Mouse (Mus musculus): ENCODE measurements at regions not wholly inside any gene's neighbourhood (a gene's known extent, or its start where the extent isn't known, plus 50 kb on each side); places are given as distances from the start of the nearest gene placed in this dataset.

DNA sequence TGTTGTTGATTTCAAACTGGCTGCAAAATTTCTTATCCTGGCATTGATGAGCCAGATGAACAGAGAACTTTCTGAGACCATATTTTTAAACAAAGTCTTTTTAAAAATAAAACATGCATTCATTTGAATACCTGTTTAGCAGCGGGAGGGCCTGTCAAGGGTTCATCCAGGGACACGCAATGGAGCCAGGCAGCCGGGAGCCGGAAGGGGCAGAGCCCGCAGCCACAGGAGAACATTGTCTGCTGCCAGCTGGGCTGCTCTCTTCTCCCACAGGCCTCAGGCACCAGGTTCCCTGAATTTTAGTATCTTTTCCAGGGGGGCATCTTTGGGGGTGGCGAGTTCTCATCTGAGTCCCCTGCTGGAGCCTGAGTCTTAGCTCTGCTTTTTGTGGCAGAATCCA is 205.8 kb upstream of the Tprg start:
- TF ChIP-seq CTCF (IDR thresholded peaks at IDR 0.05), result no peak
- WGBS, result 87% methylated on average over 6 of the region's 6 CpGs
- Histone ChIP-seq H3K9me3 (ENCODE audit: low read length) (no peaks in the 10 kb centered on the region), H3K4me3 (ENCODE audit: low read depth, low read length) (no peak overlapping the region), H3K4me2 (ENCODE audit: low read depth, low read length, poor library complexity, severe bottlenecking) (no peak overlapping the region), H3K4me1 (ENCODE audit: insufficient read depth, low read length) (no peaks in the 10 kb centered on the region), H3K9ac (replicated peaks; ENCODE audit: low read length, poor library complexity, severe bottlenecking) (no peak overlapping the region), H3K27ac (ENCODE audit: low read depth, low read length) (no peak overlapping the region), H3K36me3 (ENCODE audit: insufficient read depth, low read length) (no peaks in the 10 kb centered on the region), H3K27me3 (ENCODE audit: insufficient read depth, low read length) (no peaks in the 10 kb centered on the region)
- ATAC-seq (ENCODE audit: low FRiP score) (no peak), DNase-seq (ENCODE audit: low spot score) (no peak)

DNA sequence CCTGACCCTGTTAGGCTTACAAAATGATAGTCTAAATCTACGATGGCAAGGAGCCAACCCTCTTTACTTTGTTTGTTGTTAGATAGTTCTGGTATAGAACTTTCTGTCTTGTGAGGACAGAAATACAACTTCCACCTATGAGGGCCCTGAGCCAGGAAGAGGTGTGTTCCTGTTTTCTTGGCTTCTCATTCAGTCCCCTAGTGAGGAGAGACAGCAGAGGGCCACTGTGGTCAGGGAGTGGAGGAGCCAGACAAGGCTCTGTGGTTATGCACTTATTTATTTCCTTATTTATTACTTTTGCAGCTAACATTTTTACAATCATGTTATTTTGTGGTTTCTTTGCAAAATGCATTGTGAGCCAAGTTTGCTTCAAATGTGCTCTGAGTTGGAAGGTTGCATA is 202.9 kb upstream of the Tprg start:
- Histone ChIP-seq H3K9me3 (ENCODE audit: low read length) (no peaks in the 10 kb centered on the region), H3K9ac (replicated peaks; ENCODE audit: low read length, poor library complexity, severe bottlenecking) (no peak overlapping the region), H3K27me3 (ENCODE audit: insufficient read depth, low read length) (no peaks in the 10 kb centered on the region), H3K4me2 (ENCODE audit: low read depth, low read length, poor library complexity, severe bottlenecking) (no peak overlapping the region), H3K4me1 (ENCODE audit: insufficient read depth, low read length) (no peaks in the 10 kb centered on the region), H3K27ac (ENCODE audit: low read depth, low read length) (no peak overlapping the region), H3K36me3 (ENCODE audit: insufficient read depth, low read length) (no peaks in the 10 kb centered on the region), H3K4me3 (ENCODE audit: low read depth, low read length) (no peak overlapping the region)
- DNase-seq (ENCODE audit: low spot score), result no peak
- ATAC-seq (ENCODE audit: low FRiP score), result no peak
- 91% methylated on average over 1 of the region's 1 CpGs for WGBS
- no peak for TF ChIP-seq CTCF (IDR thresholded peaks at IDR 0.05)

DNA sequence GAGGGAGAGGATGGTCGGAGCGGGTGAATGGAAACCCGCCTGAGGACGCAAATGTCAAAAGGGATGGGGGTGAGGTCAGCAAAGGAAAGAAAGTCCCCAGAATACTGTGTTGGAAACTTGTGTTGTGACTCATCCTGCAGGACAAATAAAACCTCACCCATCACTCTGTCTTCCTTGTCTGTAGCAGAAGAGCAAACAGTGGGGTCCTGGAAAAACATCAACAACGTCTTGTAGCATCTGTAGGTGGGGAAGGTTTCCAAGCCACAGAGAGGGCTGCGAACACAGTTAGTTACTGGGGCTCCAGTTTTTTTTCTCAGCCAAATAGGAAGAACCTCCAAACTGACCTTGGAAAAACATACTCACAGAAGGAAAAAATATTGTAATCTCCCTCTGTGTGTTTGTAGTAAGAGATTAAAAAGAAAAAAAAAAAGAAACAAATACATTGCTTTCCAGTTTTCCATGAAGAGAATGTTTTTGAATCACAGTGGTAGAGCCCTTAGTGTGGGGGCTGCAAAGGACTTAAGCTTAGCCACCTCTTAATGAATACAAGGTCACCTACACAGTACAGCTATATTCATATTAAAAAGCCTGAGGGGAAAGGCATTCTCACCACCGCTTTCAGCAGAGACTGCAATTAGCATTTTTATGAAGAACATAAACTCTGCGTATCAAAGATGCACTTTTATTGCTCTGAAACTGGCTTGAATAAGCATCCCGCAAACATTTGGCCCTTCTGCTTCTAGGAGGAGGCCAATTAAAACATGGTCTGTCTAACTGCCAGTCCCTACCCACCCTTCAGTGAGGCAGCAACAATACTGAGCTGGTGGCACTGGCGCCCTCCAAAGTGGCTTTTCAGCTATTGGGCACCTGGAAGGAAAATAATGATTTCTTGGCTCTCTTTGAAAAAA is 198.6 kb upstream of the Tprg start:
- H3K9me3 ChIP-seq (ENCODE audit: low read length), result no peaks in the 10 kb centered on the region
- no peak overlapping the region for H3K4me3 ChIP-seq (ENCODE audit: low read depth, low read length)
- no peak overlapping the region for H3K27ac ChIP-seq (ENCODE audit: low read depth, low read length)
- no peak for ATAC-seq (ENCODE audit: low FRiP score)
- no peaks in the 10 kb centered on the region for H3K36me3 ChIP-seq (ENCODE audit: insufficient read depth, low read length)
- no peak overlapping the region for H3K4me2 ChIP-seq (ENCODE audit: low read depth, low read length, poor library complexity, severe bottlenecking)
- TF ChIP-seq CTCF (IDR thresholded peaks at IDR 0.05), result no peak
- peak; percentile 31 for DNase-seq (ENCODE audit: low spot score)
- H3K27me3 ChIP-seq (ENCODE audit: insufficient read depth, low read length), result no peaks in the 10 kb centered on the region
- no peaks in the 10 kb centered on the region for H3K4me1 ChIP-seq (ENCODE audit: insufficient read depth, low read length)
- 72% methylated on average over 10 of the region's 10 CpGs for WGBS
- no peak overlapping the region for H3K9ac ChIP-seq (replicated peaks; ENCODE audit: low read length, poor library complexity, severe bottlenecking)

DNA sequence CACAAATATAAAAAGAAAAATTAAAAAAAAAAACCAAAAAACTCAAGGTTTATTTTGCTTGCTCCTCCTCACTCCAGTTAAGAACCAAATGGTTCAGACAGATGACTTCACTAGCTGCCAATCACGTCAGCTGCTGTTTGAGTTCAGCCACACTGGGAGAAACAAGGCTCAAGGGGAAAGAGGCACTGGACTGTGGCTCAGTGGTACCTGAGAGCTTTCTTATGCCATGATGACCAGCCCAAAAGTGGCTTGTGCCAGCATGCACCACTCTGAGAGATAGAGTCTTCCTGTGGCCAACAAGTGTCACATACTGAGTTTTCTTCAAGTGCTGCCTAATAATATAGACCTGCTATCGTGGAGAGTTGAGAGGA is 198.0 kb upstream of the Tprg start:
- no peak for DNase-seq (ENCODE audit: low spot score)

DNA sequence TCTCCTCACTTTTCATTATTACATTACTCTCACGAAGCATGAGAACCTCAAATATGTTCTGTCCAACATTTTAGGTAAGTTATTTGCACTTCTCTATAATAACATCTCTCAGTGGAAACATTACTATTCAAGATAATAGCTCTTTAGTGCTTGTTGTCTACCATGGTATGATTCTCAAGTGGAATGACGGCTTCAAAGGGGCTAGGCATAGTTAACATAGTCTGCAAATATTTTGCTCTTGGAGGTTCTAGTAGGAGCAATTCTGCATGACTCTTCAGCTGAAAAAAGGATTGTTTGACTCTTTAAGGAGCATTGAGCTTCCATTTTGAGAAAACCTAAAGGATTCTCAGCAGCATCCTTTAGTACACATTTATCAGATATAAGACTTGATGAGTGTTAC is 182.5 kb upstream of the Tprg start:
- Histone ChIP-seq H3K4me1 (ENCODE audit: insufficient read depth, low read length) (no peaks in the 10 kb centered on the region), H3K27me3 (ENCODE audit: insufficient read depth, low read length) (no peaks in the 10 kb centered on the region), H3K4me2 (ENCODE audit: low read depth, low read length, poor library complexity, severe bottlenecking) (no peak overlapping the region), H3K36me3 (ENCODE audit: insufficient read depth, low read length) (no peaks in the 10 kb centered on the region), H3K9ac (replicated peaks; ENCODE audit: low read length, poor library complexity, severe bottlenecking) (no peak overlapping the region), H3K9me3 (ENCODE audit: low read length) (no peaks in the 10 kb centered on the region), H3K4me3 (ENCODE audit: low read depth, low read length) (no peak overlapping the region), H3K27ac (ENCODE audit: low read depth, low read length) (no peak overlapping the region)
- no peak for ATAC-seq (ENCODE audit: low FRiP score)
- TF ChIP-seq CTCF (IDR thresholded peaks at IDR 0.05), result no peak
- DNase-seq (ENCODE audit: low spot score), result no peak
- WGBS, result 79% methylated on average over 2 of the region's 2 CpGs

More for the DNA sequence above, 198.0 kb upstream of the Tprg start:
- Histone ChIP-seq H3K9ac (replicated peaks; ENCODE audit: low read length, poor library complexity, severe bottlenecking) (no peak overlapping the region), H3K4me2 (ENCODE audit: low read depth, low read length, poor library complexity, severe bottlenecking) (no peak overlapping the region), H3K4me3 (ENCODE audit: low read depth, low read length) (no peak overlapping the region), H3K9me3 (ENCODE audit: low read length) (no peaks in the 10 kb centered on the region), H3K27ac (ENCODE audit: low read depth, low read length) (no peak overlapping the region), H3K36me3 (ENCODE audit: insufficient read depth, low read length) (no peaks in the 10 kb centered on the region), H3K27me3 (ENCODE audit: insufficient read depth, low read length) (no peaks in the 10 kb centered on the region), H3K4me1 (ENCODE audit: insufficient read depth, low read length) (no peaks in the 10 kb centered on the region)
- TF ChIP-seq CTCF (IDR thresholded peaks at IDR 0.05), result no peak
- ATAC-seq (ENCODE audit: low FRiP score), result no peak
- WGBS, result 97% methylated on average over 2 of the region's 2 CpGs

DNA sequence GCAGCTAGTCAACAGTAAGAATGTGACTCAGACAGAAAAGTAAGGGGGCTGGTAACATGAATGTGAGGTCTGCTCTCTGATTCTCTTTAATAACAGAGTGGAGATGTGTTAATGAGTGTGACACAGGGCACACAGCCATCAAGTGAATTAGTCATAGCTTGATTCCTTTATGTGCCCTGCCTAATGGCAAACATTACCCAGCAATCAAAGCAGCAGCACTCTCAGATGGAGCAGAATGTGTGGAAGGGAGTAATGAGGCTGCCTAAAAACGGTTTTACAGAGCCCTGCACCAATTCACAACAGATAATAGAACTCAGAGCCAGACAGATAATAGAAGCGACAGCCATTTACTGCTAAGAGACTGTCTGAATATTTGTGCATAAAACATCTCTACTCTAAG is 182.0 kb upstream of the Tprg start:
- H3K4me1 ChIP-seq (ENCODE audit: insufficient read depth, low read length), result no peaks in the 10 kb centered on the region
- DNase-seq (ENCODE audit: low spot score) (peak; percentile 70), ATAC-seq (ENCODE audit: low FRiP score) (no peak; the same call in 1 of the 2 replicates)
- no peak overlapping the region for H3K27ac ChIP-seq (ENCODE audit: low read depth, low read length)
- H3K9ac ChIP-seq (replicated peaks; ENCODE audit: low read length, poor library complexity, severe bottlenecking), result no peak overlapping the region
- TF ChIP-seq CTCF (IDR thresholded peaks at IDR 0.05), result no peak
- H3K9me3 ChIP-seq (ENCODE audit: low read length), result no peaks in the 10 kb centered on the region
- no peak overlapping the region for H3K4me3 ChIP-seq (ENCODE audit: low read depth, low read length)
- H3K27me3 ChIP-seq (ENCODE audit: insufficient read depth, low read length), result no peaks in the 10 kb centered on the region
- H3K4me2 ChIP-seq (ENCODE audit: low read depth, low read length, poor library complexity, severe bottlenecking), result no peak overlapping the region
- no peaks in the 10 kb centered on the region for H3K36me3 ChIP-seq (ENCODE audit: insufficient read depth, low read length)
- 24% methylated on average over 2 of the region's 2 CpGs for WGBS
